ENCODE assay signal across 6 mouse cellular contexts in genomic region chr9:7866981-7867380, GRCm38 (mm10). TPM values are rescaled to one million over a fixed set of nuclear protein-coding genes. Genes with fewer than 3 reads are reported as not detected.
DNase-seq lines count a peak whose midpoint lies in the region; ATAC-seq and TF ChIP-seq lines count a peak whose summit lies in the region.
"Not testable (repeated sequence)": the region's sequence is repeated elsewhere in the genome, so short reads cannot be mapped to it uniquely, and the experiment has no call there.

No protein-coding gene starts in this region.

- in situ Hi-C loops in Patski (cut with MboI; ENCODE audit: low pct_unique_long_range_greater_than_20kb) = not testable (repeated sequence)

- WGBS in midbrain, postnatal 0 days = 89% methylated on average over 2 of the region's 2 CpGs

- not testable (repeated sequence) for H3K4me3 ChIP-seq in E14TG2a.4 (replicated peaks; ENCODE audit: low read length); layer of hippocampus, adult 2 months; midbrain, postnatal 0 days (ENCODE audit: low read depth, low read length)

- not testable (repeated sequence) for H3K36me3 ChIP-seq in E14TG2a.4 (ENCODE audit: insufficient read depth, low read length); midbrain, postnatal 0 days (ENCODE audit: insufficient read depth, low read length)

- not testable (repeated sequence) for H3K9ac ChIP-seq in midbrain, postnatal 0 days (replicated peaks; ENCODE audit: low read length, poor library complexity, severe bottlenecking)

- ATAC-seq in Patski; midbrain, postnatal 0 days (ENCODE audit: low FRiP score): not testable (repeated sequence)

- not testable (repeated sequence) for DNase-seq in Patski (ENCODE audit: low read depth, low spot score); layer of hippocampus, adult 2 months (ENCODE audit: low spot score in 2 of 2); midbrain, postnatal 0 days (ENCODE audit: low spot score)
- peak; percentile 8 for DNase-seq in embryo, embryonic 11 days
- peak; percentile 29 for DNase-seq in thymus, postnatal 0 days (ENCODE audit: low spot score)

- H3K27ac ChIP-seq in layer of hippocampus, adult 2 months; midbrain, postnatal 0 days (ENCODE audit: low read depth, low read length): not testable (repeated sequence)

- TF ChIP-seq CTCF in E14TG2a.4 (conservative IDR thresholded peaks at IDR 0.05; ENCODE audit: low read length) = peak; percentile 31
- TF ChIP-seq CTCF in Patski (IDR thresholded peaks at IDR 0.05) = peak; percentile 32
- peak; percentile 29 for TF ChIP-seq CTCF in layer of hippocampus, adult 2 months (conservative IDR thresholded peaks at IDR 0.05)
- TF ChIP-seq CTCF in midbrain, postnatal 0 days (IDR thresholded peaks at IDR 0.05) = 0 out of 2 replicates have a peak, but pooled peaks have one; percentile 8

- not testable (repeated sequence) for H3K27me3 ChIP-seq in E14TG2a.4 (ENCODE audit: insufficient read depth, low read length); Patski; midbrain, postnatal 0 days (ENCODE audit: insufficient read depth, low read length)

- POLR2A ChIA-PET in Patski (lab: Charles Lee) = interaction anchor here (0.6 to 0.7 kb wide), 2 partner anchors 8 to 152 kb away, joined by 3 read pairs; no protein-coding TSS in a partner anchor

- CTCF ChIA-PET in Patski (lab: Charles Lee) = interaction anchor here (1.0 kb wide), 1 partner anchor 8 kb away, joined by 3 read pairs; no protein-coding TSS in a partner anchor

- H3K4me1 ChIP-seq in E14TG2a.4 (replicated peaks; ENCODE audit: low read depth, low read length) = peaks cover 29% of the 10 kb centered on the region
- H3K4me1 ChIP-seq in midbrain, postnatal 0 days (ENCODE audit: insufficient read depth, low read length) = not testable (repeated sequence)

- H3K9me3 ChIP-seq in E14TG2a.4 (ENCODE audit: low read length); midbrain, postnatal 0 days (ENCODE audit: low read length): not testable (repeated sequence)

- not testable (repeated sequence) for H3K4me2 ChIP-seq in midbrain, postnatal 0 days (ENCODE audit: low read depth, low read length, poor library complexity, severe bottlenecking)

RNA-seq across cellular contexts. Expression of gene Birc3, which starts 6.0 kb away (rescaled TPM):
- polyA plus RNA-seq in Patski (2021) = 12.9 TPM
- 1 to 10 TPM; 1.1 to 3.0 TPM for total RNA-seq in layer of hippocampus, adult 2 months (2021)
- 2.3 and 2.6 TPM in 2 replicates for total RNA-seq in midbrain, postnatal 0 days (2014; rRNA removed)
- polyA plus RNA-seq in midbrain, postnatal 0 days (2015; fragmentation: Nextera tagmentation; extraction: Ambion mirVana) = 0.99 and 1.5 TPM in 2 replicates
- polyA plus RNA-seq in thymus, postnatal 0 days (2015; fragmentation: Nextera tagmentation; extraction: Ambion mirVana) = 32.9 and 34.4 TPM in 2 replicates

RNA-seq across cellular contexts. Expression of gene Birc2, which starts 30.1 kb away (rescaled TPM):
- polyA plus RNA-seq in Patski (2021) = 37.1 TPM
- total RNA-seq in layer of hippocampus, adult 2 months (2021) = 10 to 100 TPM; 32.7 to 37.6 TPM
- 37.7 and 40.9 TPM in 2 replicates for total RNA-seq in midbrain, postnatal 0 days (2014; rRNA removed)
- polyA plus RNA-seq in midbrain, postnatal 0 days (2015; fragmentation: Nextera tagmentation; extraction: Ambion mirVana) = 27.6 and 28.0 TPM in 2 replicates
- polyA plus RNA-seq in thymus, postnatal 0 days (2015; fragmentation: Nextera tagmentation; extraction: Ambion mirVana) = 60.0 and 60.6 TPM in 2 replicates
